In the genomic region with DNA sequence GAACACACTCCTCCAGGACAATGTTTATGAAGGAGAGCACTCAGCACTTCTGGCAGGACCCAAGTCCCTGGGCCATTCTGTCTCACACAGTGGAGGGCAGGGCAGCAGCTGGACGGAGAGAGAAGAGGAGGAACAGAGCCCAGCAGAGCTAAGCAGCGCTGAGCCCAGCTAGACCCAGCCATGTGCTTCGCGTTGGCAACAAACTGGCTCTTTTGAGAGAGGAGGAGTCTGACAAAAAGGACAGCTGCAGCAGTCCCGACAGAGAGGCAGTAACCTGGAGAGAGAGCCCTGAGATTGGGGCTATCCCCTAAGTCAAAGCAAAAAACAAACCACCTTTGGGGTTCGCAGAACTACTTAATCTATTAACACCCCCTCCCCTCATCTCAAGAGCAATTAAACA, we compare ENCODE assay signal across 8 mouse cellular contexts. TPM values are rescaled to one million over a fixed set of nuclear protein-coding genes. Genes with fewer than 3 reads are reported as not detected.
DNase-seq lines count a peak whose midpoint lies in the region; ATAC-seq and TF ChIP-seq lines count a peak whose summit lies in the region.

No protein-coding gene starts in this region.

- ATAC-seq in kidney, embryonic 14.5 days (ENCODE audit: low FRiP score, low TSS enrichment): no peak
- no peak for ATAC-seq in hindbrain, postnatal 0 days
- no peak for ATAC-seq in limb, embryonic 12.5 days (ENCODE audit: insufficient number of reproducible peaks, insufficient read depth, low FRiP score, low TSS enrichment, low read depth)
- no peak for ATAC-seq in midbrain, postnatal 0 days (ENCODE audit: low FRiP score)
- no peak for ATAC-seq in erythroid progenitor cell, adult 5-6 weeks (replicated peaks; ENCODE audit: low FRiP score, poor library complexity, severe bottlenecking)

- no peak for TF ChIP-seq CTCF in hindbrain, postnatal 0 days (IDR thresholded peaks at IDR 0.05; ENCODE audit: low read depth)
- TF ChIP-seq CTCF in midbrain, postnatal 0 days (IDR thresholded peaks at IDR 0.05): no peak

- intact Hi-C loops in gastrocnemius, postnatal 14 days (cut with DNase I; ENCODE audit: low total_unique reads): loop anchor here (5.0 to 10.0 kb wide), 2 partner anchors 73 to 194 kb away; no protein-coding TSS in a partner anchor

- peak; percentile 57 for DNase-seq in kidney, adult 11 months
- peak; percentile 80 for DNase-seq in cerebellum, adult 9-11 months
- DNase-seq in gastrocnemius, postnatal 14 days: peak; percentile 82
- peak; percentile 76 for DNase-seq in hindbrain, postnatal 0 days (ENCODE audit: low spot score)
- peak; percentile 76 for DNase-seq in midbrain, postnatal 0 days (ENCODE audit: low spot score)

- no peak overlapping the region for H3K27ac ChIP-seq in kidney, embryonic 14.5 days (ENCODE audit: low read depth, low read length)
- peak overlapping the region; percentile 76; the same call in 1 of the 2 replicates for H3K27ac ChIP-seq in hindbrain, postnatal 0 days
- peak overlapping the region; percentile 70; the same call in 1 of the 2 replicates for H3K27ac ChIP-seq in limb, embryonic 12.5 days
- no peak overlapping the region for H3K27ac ChIP-seq in midbrain, postnatal 0 days (ENCODE audit: low read depth, low read length)

- no peak overlapping the region; the same call in 1 of the 2 replicates for H3K4me2 ChIP-seq in kidney, embryonic 14.5 days (replicated peaks; ENCODE audit: low read depth, low read length)
- peak overlapping the region; percentile 85 for H3K4me2 ChIP-seq in hindbrain, postnatal 0 days (ENCODE audit: low read depth, low read length)
- H3K4me2 ChIP-seq in limb, embryonic 12.5 days: peak overlapping the region; percentile 83
- H3K4me2 ChIP-seq in midbrain, postnatal 0 days (ENCODE audit: low read depth, low read length, poor library complexity, severe bottlenecking): peak overlapping the region; percentile 20

- no peaks in the 10 kb centered on the region for H3K36me3 ChIP-seq in kidney, embryonic 14.5 days (ENCODE audit: control insufficient read depth, insufficient read depth, low read length)
- no peaks in the 10 kb centered on the region for H3K36me3 ChIP-seq in hindbrain, postnatal 0 days (ENCODE audit: insufficient read depth, low read length)
- no peaks in the 10 kb centered on the region for H3K36me3 ChIP-seq in limb, embryonic 12.5 days
- no peaks in the 10 kb centered on the region for H3K36me3 ChIP-seq in midbrain, postnatal 0 days (ENCODE audit: insufficient read depth, low read length)

- 30% methylated on average over 6 of the region's 6 CpGs for WGBS in kidney, embryonic 14.5 days
- WGBS in hindbrain, postnatal 0 days: 25% methylated on average over 6 of the region's 6 CpGs
- whole genome bisulfite sequencing in limb, embryonic 12.5 days: 6% methylated on average over 6 of the region's 6 CpGs
- WGBS in midbrain, postnatal 0 days: 19% methylated on average over 6 of the region's 6 CpGs

- no peaks in the 10 kb centered on the region for H3K27me3 ChIP-seq in kidney, embryonic 14.5 days (ENCODE audit: control insufficient read depth, insufficient read depth, low read length)
- H3K27me3 ChIP-seq in hindbrain, postnatal 0 days (ENCODE audit: insufficient read depth, low read length): no peaks in the 10 kb centered on the region
- H3K27me3 ChIP-seq in limb, embryonic 12.5 days: no peaks in the 10 kb centered on the region
- no peaks in the 10 kb centered on the region for H3K27me3 ChIP-seq in midbrain, postnatal 0 days (ENCODE audit: insufficient read depth, low read length)

- no peaks in the 10 kb centered on the region for H3K9me3 ChIP-seq in kidney, embryonic 14.5 days (ENCODE audit: control insufficient read depth, low read length)
- H3K9me3 ChIP-seq in hindbrain, postnatal 0 days (ENCODE audit: low read length): no peaks in the 10 kb centered on the region
- H3K9me3 ChIP-seq in limb, embryonic 12.5 days: no peaks in the 10 kb centered on the region
- no peaks in the 10 kb centered on the region for H3K9me3 ChIP-seq in midbrain, postnatal 0 days (ENCODE audit: low read length)

- H3K9ac ChIP-seq in kidney, embryonic 14.5 days (ENCODE audit: low read depth, low read length): no peak overlapping the region
- no peak overlapping the region for H3K9ac ChIP-seq in hindbrain, postnatal 0 days (replicated peaks; ENCODE audit: low read length)
- H3K9ac ChIP-seq in limb, embryonic 12.5 days (replicated peaks): no peak overlapping the region
- no peak overlapping the region for H3K9ac ChIP-seq in midbrain, postnatal 0 days (replicated peaks; ENCODE audit: low read length, poor library complexity, severe bottlenecking)

- H3K4me1 ChIP-seq in kidney, embryonic 14.5 days (ENCODE audit: control insufficient read depth, insufficient read depth, low read length): peaks cover 54% of the 10 kb centered on the region
- H3K4me1 ChIP-seq in hindbrain, postnatal 0 days (ENCODE audit: insufficient read depth, low read length): peaks cover 39% of the 10 kb centered on the region
- H3K4me1 ChIP-seq in limb, embryonic 12.5 days (replicated peaks): peaks cover 77% of the 10 kb centered on the region
- peaks cover 14% of the 10 kb centered on the region for H3K4me1 ChIP-seq in midbrain, postnatal 0 days (ENCODE audit: insufficient read depth, low read length)

- no peak overlapping the region for H3K4me3 ChIP-seq in kidney, embryonic 14.5 days (ENCODE audit: low read length)
- H3K4me3 ChIP-seq in hindbrain, postnatal 0 days (ENCODE audit: low read length): no peak overlapping the region
- 0 out of 2 replicates have a peak overlapping the region, but pooled peaks have one; percentile 73 for H3K4me3 ChIP-seq in limb, embryonic 12.5 days (replicated peaks)
- H3K4me3 ChIP-seq in midbrain, postnatal 0 days (ENCODE audit: low read depth, low read length): no peak overlapping the region

RNA-seq across cellular contexts. Expression of gene Fam53b, which starts 3.3 kb away (rescaled TPM):
- 17.0 and 22.1 TPM in 2 replicates for polyA plus RNA-seq in kidney, embryonic 14.5 days (2014; fragmentation: Nextera tagmentation; extraction: Ambion mirVana)
- total RNA-seq in gastrocnemius, postnatal 14 days (2021): 10 to 100 TPM; 19.5 to 24.1 TPM
- 20.9 and 21.0 TPM in 2 replicates for total RNA-seq in hindbrain, postnatal 0 days (2014; rRNA removed)
- 10.2 and 12.9 TPM in 2 replicates for polyA plus RNA-seq in hindbrain, postnatal 0 days (2015; fragmentation: Nextera tagmentation; extraction: Ambion mirVana)
- polyA plus RNA-seq in limb, embryonic 12.5 days (2016; fragmentation: Nextera tagmentation; extraction: Ambion mirVana): 27.7 and 29.8 TPM in 2 replicates
- total RNA-seq in midbrain, postnatal 0 days (2014; rRNA removed): 8.0 and 17.3 TPM in 2 replicates
- 7.3 and 9.4 TPM in 2 replicates for polyA plus RNA-seq in midbrain, postnatal 0 days (2015; fragmentation: Nextera tagmentation; extraction: Ambion mirVana)
- 241 and 246 TPM in 2 replicates for total RNA-seq in erythroid progenitor cell, adult 5-6 weeks (2015; ENCODE audit: low replicate concordance)
- 163 and 208 TPM in 2 replicates for total RNA-seq in erythroid progenitor cell, adult 5-6 weeks (2017; ENCODE audit: low replicate concordance)

RNA-seq across cellular contexts. Expression of gene Eef1akmt2, which starts 42.1 kb away (rescaled TPM):
- 72.4 and 101 TPM in 2 replicates for polyA plus RNA-seq in kidney, embryonic 14.5 days (2014; fragmentation: Nextera tagmentation; extraction: Ambion mirVana)
- 1 to 10 TPM; 7.5 to 7.8 TPM for total RNA-seq in gastrocnemius, postnatal 14 days (2021)
- total RNA-seq in hindbrain, postnatal 0 days (2014; rRNA removed): 22.5 and 34.0 TPM in 2 replicates
- polyA plus RNA-seq in hindbrain, postnatal 0 days (2015; fragmentation: Nextera tagmentation; extraction: Ambion mirVana): 76.7 and 78.2 TPM in 2 replicates
- 78.1 and 80.3 TPM in 2 replicates for polyA plus RNA-seq in limb, embryonic 12.5 days (2016; fragmentation: Nextera tagmentation; extraction: Ambion mirVana)
- total RNA-seq in midbrain, postnatal 0 days (2014; rRNA removed): 52.1 and 62.1 TPM in 2 replicates
- polyA plus RNA-seq in midbrain, postnatal 0 days (2015; fragmentation: Nextera tagmentation; extraction: Ambion mirVana): 80.1 and 84.2 TPM in 2 replicates
- 4.7 and 8.0 TPM in 2 replicates for total RNA-seq in erythroid progenitor cell, adult 5-6 weeks (2015; ENCODE audit: low replicate concordance)
- total RNA-seq in erythroid progenitor cell, adult 5-6 weeks (2017; ENCODE audit: low replicate concordance): 13.9 and 21.3 TPM in 2 replicates

RNA-seq across cellular contexts. Expression of gene Abraxas2, which starts 48.7 kb away (rescaled TPM):
- 37.6 and 50.0 TPM in 2 replicates for polyA plus RNA-seq in kidney, embryonic 14.5 days (2014; fragmentation: Nextera tagmentation; extraction: Ambion mirVana)
- total RNA-seq in gastrocnemius, postnatal 14 days (2021): 10 to 100 TPM; 18.3 to 20.2 TPM
- total RNA-seq in hindbrain, postnatal 0 days (2014; rRNA removed): 22.2 and 23.6 TPM in 2 replicates
- 33.1 and 36.4 TPM in 2 replicates for polyA plus RNA-seq in hindbrain, postnatal 0 days (2015; fragmentation: Nextera tagmentation; extraction: Ambion mirVana)
- polyA plus RNA-seq in limb, embryonic 12.5 days (2016; fragmentation: Nextera tagmentation; extraction: Ambion mirVana): 40.4 and 40.8 TPM in 2 replicates
- total RNA-seq in midbrain, postnatal 0 days (2014; rRNA removed): 26.7 and 28.8 TPM in 2 replicates
- 31.1 and 32.3 TPM in 2 replicates for polyA plus RNA-seq in midbrain, postnatal 0 days (2015; fragmentation: Nextera tagmentation; extraction: Ambion mirVana)
- total RNA-seq in erythroid progenitor cell, adult 5-6 weeks (2015; ENCODE audit: low replicate concordance): 8.6 and 17.2 TPM in 2 replicates
- 3.6 and 9.0 TPM in 2 replicates for total RNA-seq in erythroid progenitor cell, adult 5-6 weeks (2017; ENCODE audit: low replicate concordance)

Comparison
In these comparisons a context has a peak if more than half of its experiments do, and no peak if none do; other contexts are left out.
1. H3K27ac ChIP-seq: peak in hindbrain, postnatal 0 days (single experiment) and limb, embryonic 12.5 days (single experiment); none in kidney, embryonic 14.5 days (single experiment) and midbrain, postnatal 0 days (single experiment).
2. Peak in every context shown above with its lines, with median percentiles within 50 percentile points of each other: DNase-seq.